Mouse (Mus musculus): Measurements from ENCODE around the gene Hoxc4. TPM values are rescaled to one million over a fixed set of nuclear protein-coding genes. Genes with fewer than 3 reads are reported as not detected.

Hoxc4 gene
- total RNA-seq, 2 experiments from 2014 or later, result 6.1 to 9.2 TPM

DNA sequence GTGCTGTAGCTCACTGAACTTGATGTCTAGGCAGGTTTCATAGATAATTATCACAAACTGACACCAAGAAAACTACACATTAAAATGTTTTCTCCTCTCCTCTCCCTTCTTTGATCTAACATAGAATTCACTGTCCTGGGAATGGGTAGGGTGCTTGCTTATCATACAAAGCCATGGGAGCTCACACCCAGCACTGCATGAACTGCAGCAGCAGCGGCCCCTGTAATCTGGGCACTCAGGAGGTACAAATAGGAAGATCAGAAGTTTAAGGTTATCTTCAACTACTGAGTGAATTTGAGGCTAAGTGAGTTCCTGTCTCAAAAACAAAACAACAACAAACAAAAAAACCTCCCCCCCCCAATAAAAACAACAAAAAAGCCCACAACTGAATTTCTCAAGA is 66.2 kb downstream of the Hoxc4 start:
- DNase-seq, result no peak

DNA sequence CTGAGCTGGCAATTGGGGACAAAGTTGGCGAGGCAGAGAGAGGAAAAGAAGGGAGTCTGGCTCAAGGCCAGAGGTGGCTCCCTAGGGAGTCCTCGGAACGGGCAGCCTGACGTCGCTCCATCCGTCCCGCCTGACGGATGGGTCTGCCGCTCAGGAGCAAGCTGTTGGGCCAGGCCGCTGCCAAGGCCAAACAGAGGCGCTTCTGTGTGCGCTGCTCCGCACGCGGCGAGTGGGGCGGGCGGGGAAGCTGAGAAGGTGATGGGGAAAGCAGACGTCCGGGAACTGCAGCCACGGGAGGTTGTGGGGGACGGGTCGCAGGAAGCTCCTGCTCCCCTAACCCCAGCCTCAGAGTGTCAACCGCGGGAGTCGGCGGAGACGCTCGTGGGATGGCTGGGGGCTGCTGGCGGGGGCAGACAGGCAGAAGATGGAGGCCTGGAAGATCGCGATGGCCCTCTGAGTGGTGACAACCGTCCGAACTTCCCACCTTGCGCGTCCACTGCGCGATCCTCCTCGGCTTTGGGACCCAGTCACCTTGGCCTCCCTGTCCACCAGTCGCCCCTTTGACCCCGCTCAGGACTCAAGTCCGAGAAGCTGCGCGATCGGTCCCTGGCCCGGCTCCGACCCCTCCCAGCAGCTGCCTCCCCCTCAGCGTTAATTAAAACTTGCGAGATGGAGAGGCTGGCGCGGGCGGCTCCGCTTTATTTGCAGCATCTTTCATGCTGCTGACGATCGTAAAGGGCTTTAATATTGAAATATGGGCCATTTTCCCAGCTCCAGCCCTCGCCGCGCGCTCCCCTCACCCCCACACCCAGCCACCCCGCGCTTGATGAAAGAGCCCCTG is 67.3 kb downstream of the Hoxc4 start:
- DNase-seq, result peak; percentile 88

Small RNA genes within 50 kb of the gene (microRNA-seq; reads per million reads assigned to microRNA genes)
- gene Mir196a-2 (188 reads per million, percentile 53 among the genes with 10 or more reads in this experiment), gene Mir615 (2,519 reads per million, percentile 84 among the genes with 10 or more reads in this experiment)

Other genes starting within 250 kb of the Hoxc4 start
- gene Hoxc13, start 97.8 kb upstream of the Hoxc4 start, total RNA-seq (2021), result not detected
- not detected for gene Hoxc12, start 82.2 kb upstream of the Hoxc4 start, total RNA-seq (2021)
- gene Hoxc11, start 64.5 kb upstream of the Hoxc4 start, total RNA-seq (2021), result under 1 TPM in 1 of 2 experiments, not detected in 1; 0.15 TPM
- 1 to 10 TPM in 1 of 2 experiments, under 1 TPM in 1; 0.94 to 1.4 TPM for gene Hoxc10, start 52.1 kb upstream of the Hoxc4 start, total RNA-seq (2021)
- 1 to 10 TPM; 5.5 to 6.9 TPM for gene Hoxc5, start 51.5 kb upstream of the Hoxc4 start, total RNA-seq (2021)
- 1 to 10 TPM; 2.4 to 3.2 TPM for gene Hoxc9, start 42.5 kb upstream of the Hoxc4 start, total RNA-seq (2021)
- gene Hoxc8, start 28.3 kb upstream of the Hoxc4 start, total RNA-seq (2021), result 10 to 100 TPM; 17.0 to 21.0 TPM
- 10 to 100 TPM; 25.1 to 35.7 TPM for gene Hoxc6, start 20.7 kb upstream of the Hoxc4 start, total RNA-seq (2021)
- gene Smug1, start 148.2 kb downstream of the Hoxc4 start, total RNA-seq (2021), result 10 to 100 TPM; 14.0 to 19.9 TPM
- gene Cbx5, start 220.9 kb downstream of the Hoxc4 start, total RNA-seq (2021), result 10 to 100 TPM; 66.6 to 85.8 TPM
- 100 to 1,000 TPM; 248 to 299 TPM for gene Hnrnpa1, start 221.5 kb downstream of the Hoxc4 start, total RNA-seq (2021)
- gene Nfe2, start 239.5 kb downstream of the Hoxc4 start, total RNA-seq (2021), result 1 to 10 TPM; 3.2 to 4.3 TPM